Mouse (Mus musculus) midbrain, embryonic 16.5 days (tissue): ENCODE data around the gene Serpinb5. TPM values are rescaled to one million over a fixed set of nuclear protein-coding genes. Genes with fewer than 3 reads are reported as not detected.
"Not testable (repeated sequence)": the region's sequence is repeated elsewhere in the genome, so short reads cannot be mapped to it uniquely, and the experiment has no call there.

ENCODE experiments used
- ATAC-seq: fragments of 200-750 bp; cut with Nextera tagmentation; 2 replicates; pipeline ENCODE4 v1.8.0; 2017; ENCODE audit warnings: moderate TSS enrichment
- H3K27ac ChIP-seq: fragments of 300-500 bp; sonication (generic); 2 replicates; pipeline ENCODE4 v1.5.1; 2014; ENCODE audit warnings: mild to moderate bottlenecking, low read length, mixed read lengths
- H3K27me3 ChIP-seq: fragments of 300-500 bp; sonication (generic); 2 replicates; pipeline ENCODE4 v1.6.1; 2014; ENCODE audit warnings: low read depth, low read length, mixed read lengths; ENCODE audit not compliant: control insufficient read depth, insufficient read depth
- H3K36me3 ChIP-seq: fragments of 300-500 bp; sonication (generic); 2 replicates; pipeline ENCODE4 v1.6.1; 2014; ENCODE audit warnings: mild to moderate bottlenecking, low read length, moderate library complexity, mixed read lengths; ENCODE audit not compliant: control insufficient read depth, insufficient read depth
- H3K4me1 ChIP-seq: fragments of 300-500 bp; sonication (generic); 2 replicates; pipeline ENCODE4 v1.6.1; 2014; ENCODE audit warnings: mild to moderate bottlenecking, low read length, mixed read lengths; ENCODE audit not compliant: control insufficient read depth, insufficient read depth
- H3K4me2 ChIP-seq: fragments of 300-500 bp; sonication (generic); 2 replicates; pipeline ENCODE4 v1.6.1; 2014; ENCODE audit warnings: mild to moderate bottlenecking, low read length, mixed read lengths
- H3K4me3 ChIP-seq: fragments of 300-500 bp; sonication (generic); 2 replicates; pipeline ENCODE4 v1.5.1; 2014; ENCODE audit warnings: low read depth, mild to moderate bottlenecking, low read length, moderate library complexity, mixed read lengths
- H3K9ac ChIP-seq: fragments of 300-500 bp; sonication (generic); 2 replicates; pipeline ENCODE4 v1.6.1; 2014; ENCODE audit warnings: low read depth, low read length, mixed read lengths
- H3K9me3 ChIP-seq: fragments of 300-500 bp; sonication (generic); replicated peaks from 2 replicates; pipeline ENCODE4 v1.6.1; 2014; ENCODE audit warnings: mild to moderate bottlenecking, low read length, mixed read lengths; ENCODE audit not compliant: control insufficient read depth, poor library complexity, severe bottlenecking
- WGBS: fragments of 180-500 bp; shearing (Covaris S2); extraction: QIAGEN DNeasy Blood & Tissue Kit; methylation state at CpG from one replicate; pipeline ENCODE4 v1.1.7; 2014; 5-methylcytosine and 5-hydroxymethylcytosine counted together
- polyA plus RNA-seq: library from polyadenylated mRNA; unstranded; fragments of >200 nt; fragmentation: Nextera tagmentation; extraction: Ambion mirVana; gene quantifications from 2 replicates; pipeline ENCODE4 v1.2.1, GENCODE M21; 2015

Gene Serpinb5
- polyA plus RNA-seq, 1 experiment from 2014 or later, result not detected

- Histone ChIP-seq H3K9me3 (no peaks in the 10 kb centered on the region), H3K27ac (no peak overlapping the region), H3K4me1 (no peaks in the 10 kb centered on the region), H3K4me2 (no peak overlapping the region), H3K27me3 (no peaks in the 10 kb centered on the region), H3K36me3 (no peaks in the 10 kb centered on the region), H3K4me3 (no peak overlapping the region), H3K9ac (no peak overlapping the region)
- 82% methylated on average over 6 of the region's 6 CpGs for WGBS
- ATAC-seq, result no peak
Measured at GRCm38 (mm10) chr1:106866768-106867167, 5.8 kb downstream of the Serpinb5 start.

DNA sequence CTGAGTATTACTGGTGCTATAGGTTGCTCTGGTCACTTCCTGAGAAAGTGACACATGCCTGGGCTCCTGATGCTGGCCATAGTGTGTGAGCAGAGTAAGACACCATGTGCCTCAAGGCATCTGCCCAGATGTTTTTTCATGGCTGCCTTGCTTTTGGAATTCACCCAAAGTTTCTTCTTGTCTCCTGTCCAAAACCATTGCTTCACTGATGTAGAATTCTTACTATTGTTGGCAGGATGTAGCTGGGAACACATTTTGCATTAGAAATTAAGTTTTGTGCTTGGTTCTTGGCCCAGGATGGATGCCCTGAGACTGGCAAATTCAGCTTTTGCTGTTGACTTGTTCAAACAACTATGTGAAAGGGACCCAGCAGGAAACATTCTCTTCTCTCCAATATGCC, 9.0 kb downstream of the Serpinb5 start:
- no peaks in the 10 kb centered on the region for H3K36me3 ChIP-seq
- no peak overlapping the region for H3K27ac ChIP-seq
- H3K4me2 ChIP-seq, result no peak overlapping the region
- no peak overlapping the region for H3K4me3 ChIP-seq
- no peak for ATAC-seq
- H3K4me1 ChIP-seq, result no peaks in the 10 kb centered on the region
- H3K9me3 ChIP-seq, result no peaks in the 10 kb centered on the region
- H3K27me3 ChIP-seq, result no peaks in the 10 kb centered on the region
- no peak overlapping the region for H3K9ac ChIP-seq

- WGBS, result 88% methylated on average over 5 of the region's 5 CpGs
- no peaks in the 10 kb centered on the region for H3K36me3 ChIP-seq
- H3K9me3 ChIP-seq, result no peaks in the 10 kb centered on the region
- no peaks in the 10 kb centered on the region for H3K27me3 ChIP-seq
- no peaks in the 10 kb centered on the region for H3K4me1 ChIP-seq
- H3K4me2 ChIP-seq, result no peak overlapping the region
- no peak overlapping the region for H3K9ac ChIP-seq
- H3K4me3 ChIP-seq, result no peak overlapping the region
- H3K27ac ChIP-seq, result no peak overlapping the region
- ATAC-seq, result no peak
Measured at GRCm38 (mm10) chr1:106875193-106875886, 14.4 kb downstream of the Serpinb5 start.

DNA sequence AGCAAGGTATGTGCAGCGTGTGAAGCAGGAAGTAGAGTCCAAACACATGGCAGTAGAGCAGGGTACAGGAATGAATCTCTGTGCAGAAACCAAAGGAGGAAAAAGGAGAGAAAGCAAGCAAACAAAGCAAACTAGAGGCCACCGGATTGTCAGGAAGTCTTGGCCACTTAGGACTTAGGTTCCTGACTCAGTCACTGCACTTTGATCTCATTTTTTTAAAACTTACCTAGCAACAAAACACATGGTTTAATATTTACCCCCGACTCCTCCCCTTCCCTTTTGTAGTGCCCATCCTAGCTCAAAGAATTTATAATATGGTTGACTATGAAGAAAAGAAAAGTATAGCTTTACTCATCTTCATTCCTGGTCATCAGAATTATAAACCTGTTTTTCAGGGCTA, 15.2 kb downstream of the Serpinb5 start:
- Histone ChIP-seq H3K36me3 (no peaks in the 10 kb centered on the region), H3K4me1 (no peaks in the 10 kb centered on the region), H3K27ac (no peak overlapping the region), H3K4me3 (no peak overlapping the region), H3K9me3 (no peaks in the 10 kb centered on the region), H3K27me3 (no peaks in the 10 kb centered on the region), H3K4me2 (no peak overlapping the region), H3K9ac (no peak overlapping the region)
- WGBS, result 90% methylated on average over 3 of the region's 3 CpGs
- ATAC-seq, result no peak

DNA sequence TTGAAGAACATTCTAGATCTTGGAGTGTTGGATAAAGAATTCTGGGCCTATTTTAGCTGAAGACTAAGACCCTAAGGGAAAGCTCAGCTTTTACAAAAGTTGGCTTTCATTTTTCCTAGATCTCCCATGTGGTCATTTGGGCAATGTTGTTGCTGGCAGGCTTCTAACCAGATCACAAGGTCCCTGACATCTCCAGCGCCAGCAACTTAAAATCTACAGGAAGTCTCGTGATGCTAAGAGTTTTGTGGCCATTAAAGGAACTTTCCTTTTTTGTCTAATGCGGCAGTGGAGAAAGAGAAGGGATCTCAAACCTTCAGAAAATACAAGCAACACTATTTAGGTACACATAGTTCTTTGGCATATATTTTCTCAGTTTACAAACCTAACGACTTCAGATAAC, 21.8 kb downstream of the Serpinb5 start:
- ATAC-seq, result no peak
- H3K4me2 ChIP-seq, result no peak overlapping the region
- H3K4me3 ChIP-seq, result no peak overlapping the region
- H3K9ac ChIP-seq, result no peak overlapping the region
- WGBS, result 83% methylated on average over 4 of the region's 4 CpGs
- no peaks in the 10 kb centered on the region for H3K36me3 ChIP-seq
- H3K4me1 ChIP-seq, result no peaks in the 10 kb centered on the region
- no peak overlapping the region for H3K27ac ChIP-seq
- H3K9me3 ChIP-seq, result no peaks in the 10 kb centered on the region
- no peaks in the 10 kb centered on the region for H3K27me3 ChIP-seq

DNA sequence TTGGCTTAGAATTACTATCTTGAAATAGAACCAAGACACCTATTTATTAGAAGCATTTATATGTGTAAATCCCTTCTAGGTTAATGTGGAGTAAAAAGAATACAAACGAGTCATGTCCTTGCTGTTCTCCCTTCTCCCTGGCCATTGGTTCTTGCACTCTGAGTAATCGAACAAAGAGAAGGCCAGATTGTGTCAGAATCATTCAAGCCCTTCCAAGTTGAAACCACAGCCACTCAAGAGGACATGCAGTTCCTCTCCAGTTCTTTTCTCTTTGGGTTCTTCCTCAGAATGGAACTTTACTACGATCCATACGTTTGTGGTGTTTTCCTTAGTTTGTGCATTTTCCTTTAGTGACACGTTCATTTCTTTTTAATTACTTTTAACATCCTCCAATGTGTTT, 22.4 kb downstream of the Serpinb5 start:
- Histone ChIP-seq H3K27me3 (no peaks in the 10 kb centered on the region), H3K9ac (no peak overlapping the region), H3K4me1 (no peaks in the 10 kb centered on the region), H3K4me3 (no peak overlapping the region), H3K27ac (no peak overlapping the region), H3K9me3 (no peaks in the 10 kb centered on the region), H3K4me2 (no peak overlapping the region), H3K36me3 (no peaks in the 10 kb centered on the region)
- no peak for ATAC-seq
- WGBS, result 68% methylated on average over 5 of the region's 5 CpGs

DNA sequence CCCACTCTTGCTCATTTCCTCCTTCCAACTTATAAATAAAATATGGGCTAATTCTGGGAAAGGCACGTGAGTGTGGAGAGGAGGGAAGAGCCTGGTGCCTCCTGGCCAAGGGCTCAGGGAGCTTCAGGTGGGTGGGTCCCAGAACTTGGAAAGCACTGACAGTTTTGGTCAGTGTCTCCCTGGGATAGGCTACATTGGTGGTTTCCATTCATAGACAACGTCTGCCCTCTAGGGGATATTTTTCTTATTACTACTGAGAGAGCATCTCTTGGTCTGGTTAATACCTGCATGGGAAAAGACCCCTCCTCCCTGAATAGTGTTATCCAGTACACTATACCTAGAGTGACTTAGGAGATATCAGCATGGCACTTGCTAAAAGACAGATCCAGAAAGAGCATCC, 22.8 kb downstream of the Serpinb5 start:
- no peaks in the 10 kb centered on the region for H3K4me1 ChIP-seq
- H3K4me2 ChIP-seq, result no peak overlapping the region
- no peaks in the 10 kb centered on the region for H3K36me3 ChIP-seq
- no peak overlapping the region for H3K27ac ChIP-seq
- no peak overlapping the region for H3K4me3 ChIP-seq
- H3K9ac ChIP-seq, result no peak overlapping the region
- 11% methylated on average over 2 of the region's 2 CpGs for whole genome bisulfite sequencing
- no peaks in the 10 kb centered on the region for H3K27me3 ChIP-seq
- H3K9me3 ChIP-seq, result no peaks in the 10 kb centered on the region
- 0 out of 2 replicates have a peak, but pooled peaks have one; percentile 25 for ATAC-seq

GRCm38 (mm10) chr1:106895142-106895541, 34.2 kb downstream of the Serpinb5 start:
- H3K36me3 ChIP-seq, H3K4me3 ChIP-seq, H3K27ac ChIP-seq, H3K9ac ChIP-seq, H3K4me1 ChIP-seq, ATAC-seq, H3K27me3 ChIP-seq, H3K9me3 ChIP-seq, H3K4me2 ChIP-seq: not testable (repeated sequence)

GRCm38 (mm10) chr1:106901406-106901805, 40.4 kb downstream of the Serpinb5 start:
- Histone ChIP-seq H3K27me3 (no peaks in the 10 kb centered on the region), H3K4me3 (no peak overlapping the region), H3K4me2 (no peak overlapping the region), H3K4me1 (no peaks in the 10 kb centered on the region), H3K9me3 (no peaks in the 10 kb centered on the region), H3K36me3 (no peaks in the 10 kb centered on the region), H3K9ac (no peak overlapping the region), H3K27ac (no peak overlapping the region)
- no peak for ATAC-seq
- WGBS, result 42% methylated on average over 4 of the region's 4 CpGs
